Mouse (Mus musculus) stomach, embryonic 14.5 days (tissue): ENCODE measurements at regions not wholly inside any gene's neighbourhood (a gene's known extent, or its start where the extent isn't known, plus 50 kb on each side); places are given as distances from the start of the nearest gene placed in this dataset.
A peak's percentile ranks its signal among the peaks of the same experiment; 100 is the strongest.

ENCODE experiments used
- ATAC-seq: fragments of 200-750 bp; cut with Nextera tagmentation; 2 replicates; pipeline ENCODE4 v1.8.0; 2017; ENCODE audit warnings: low read depth, moderate TSS enrichment; ENCODE audit not compliant: insufficient number of reproducible peaks, insufficient read depth, low FRiP score
- H3K27ac ChIP-seq: fragments of 300-500 bp; sonication (generic); 2 replicates; pipeline ENCODE4 v1.5.1; 2014; ENCODE audit warnings: mild to moderate bottlenecking, low read length, moderate library complexity, mixed read lengths
- H3K27me3 ChIP-seq: fragments of 300-500 bp; sonication (generic); 2 replicates; pipeline ENCODE4 v1.6.1; 2014; ENCODE audit warnings: low read length, control low read depth, mixed read lengths; ENCODE audit not compliant: control insufficient read depth, insufficient read depth
- H3K36me3 ChIP-seq: fragments of 300-500 bp; sonication (generic); 2 replicates; pipeline ENCODE4 v1.6.1; 2014; ENCODE audit warnings: mild to moderate bottlenecking, control low read depth, low read length, moderate library complexity, mixed read lengths; ENCODE audit not compliant: control insufficient read depth, insufficient read depth
- H3K4me1 ChIP-seq: fragments of 300-500 bp; sonication (generic); 2 replicates; pipeline ENCODE4 v1.6.1; 2014; ENCODE audit warnings: low read length, control low read depth, mixed read lengths; ENCODE audit not compliant: control insufficient read depth, insufficient read depth
- H3K4me2 ChIP-seq: fragments of 300-500 bp; sonication (generic); replicated peaks from 2 replicates; pipeline ENCODE4 v1.6.1; 2014; ENCODE audit warnings: low read depth, low read length, control low read depth
- H3K4me3 ChIP-seq: fragments of 300-500 bp; sonication (generic); 2 replicates; pipeline ENCODE4 v1.5.1; 2014; ENCODE audit warnings: low read depth, low read length, control low read depth
- H3K9ac ChIP-seq: fragments of 300-500 bp; sonication (generic); replicated peaks from 2 replicates; pipeline ENCODE4 v1.6.1; 2014; ENCODE audit warnings: low read depth, mild to moderate bottlenecking, control low read depth, low read length, moderate library complexity, mixed read lengths
- H3K9me3 ChIP-seq: fragments of 300-500 bp; sonication (generic); 2 replicates; pipeline ENCODE4 v1.6.1; 2016; ENCODE audit warnings: low read depth, low read length, control low read depth; ENCODE audit not compliant: control insufficient read depth
- WGBS: fragments of 180-500 bp; shearing (Covaris S2); extraction: QIAGEN DNeasy Blood & Tissue Kit; methylation state at CpG from one replicate; pipeline ENCODE4 v1.1.7; 2014; 5-methylcytosine and 5-hydroxymethylcytosine counted together

- H3K27ac ChIP-seq = no peak overlapping the region
- 50% methylated on average over 4 of the region's 4 CpGs for WGBS
- H3K36me3 ChIP-seq = no peaks in the 10 kb centered on the region
- no peak overlapping the region for H3K4me3 ChIP-seq
- H3K4me1 ChIP-seq = no peaks in the 10 kb centered on the region
- no peaks in the 10 kb centered on the region for H3K9me3 ChIP-seq
- H3K27me3 ChIP-seq = no peaks in the 10 kb centered on the region
- ATAC-seq = no peak
- H3K9ac ChIP-seq = no peak overlapping the region
- H3K4me2 ChIP-seq = no peak overlapping the region
Measured at GRCm38 (mm10) chr8:64397876-64398275, 191.8 kb upstream of the Tll1 start.

GRCm38 (mm10) chr8:64395816-64396215 lies 189.7 kb upstream of the Tll1 start:
- WGBS = 76% methylated on average over 5 of the region's 5 CpGs
- Histone ChIP-seq H3K4me3 (no peak overlapping the region), H3K4me1 (no peaks in the 10 kb centered on the region), H3K9me3 (no peaks in the 10 kb centered on the region), H3K9ac (no peak overlapping the region), H3K36me3 (no peaks in the 10 kb centered on the region), H3K27ac (no peak overlapping the region), H3K4me2 (no peak overlapping the region), H3K27me3 (no peaks in the 10 kb centered on the region)
- no peak for ATAC-seq

- no peak overlapping the region for H3K4me3 ChIP-seq
- ATAC-seq = no peak
- no peaks in the 10 kb centered on the region for H3K36me3 ChIP-seq
- WGBS = 74% methylated on average over 5 of the region's 5 CpGs
- H3K27ac ChIP-seq = no peak overlapping the region
- H3K4me2 ChIP-seq = no peak overlapping the region
- H3K4me1 ChIP-seq = no peaks in the 10 kb centered on the region
- H3K9ac ChIP-seq = no peak overlapping the region
- no peaks in the 10 kb centered on the region for H3K27me3 ChIP-seq
- H3K9me3 ChIP-seq = no peaks in the 10 kb centered on the region
Measured at GRCm38 (mm10) chr8:64389488-64389887, 183.4 kb upstream of the Tll1 start.

GRCm38 (mm10) chr8:64388299-64388698 lies 182.2 kb upstream of the Tll1 start:
- no peaks in the 10 kb centered on the region for H3K27me3 ChIP-seq
- no peak overlapping the region for H3K9ac ChIP-seq
- H3K27ac ChIP-seq = no peak overlapping the region
- 92% methylated on average over 2 of the region's 2 CpGs for WGBS
- no peaks in the 10 kb centered on the region for H3K9me3 ChIP-seq
- no peaks in the 10 kb centered on the region for H3K4me1 ChIP-seq
- no peaks in the 10 kb centered on the region for H3K36me3 ChIP-seq
- H3K4me2 ChIP-seq = no peak overlapping the region
- ATAC-seq = no peak
- H3K4me3 ChIP-seq = no peak overlapping the region

- ATAC-seq = no peak
- 41% methylated on average over 9 of the region's 9 CpGs for WGBS
Measured at GRCm38 (mm10) chr8:64379732-64380349, 173.8 kb upstream of the Tll1 start.

GRCm38 (mm10) chr8:64377830-64378229 lies 171.8 kb upstream of the Tll1 start:
- Histone ChIP-seq H3K4me2 (no peak overlapping the region), H3K9me3 (no peaks in the 10 kb centered on the region), H3K9ac (no peak overlapping the region), H3K36me3 (no peaks in the 10 kb centered on the region), H3K27me3 (no peaks in the 10 kb centered on the region), H3K27ac (no peak overlapping the region), H3K4me3 (no peak overlapping the region), H3K4me1 (no peaks in the 10 kb centered on the region)
- no peak for ATAC-seq
- 68% methylated on average over 2 of the region's 2 CpGs for WGBS

More at GRCm38 (mm10) chr8:64379732-64380349, 173.8 kb upstream of the Tll1 start:
- Histone ChIP-seq H3K9me3 (no peaks in the 10 kb centered on the region), H3K36me3 (no peaks in the 10 kb centered on the region), H3K27me3 (no peaks in the 10 kb centered on the region), H3K4me2 (no peak overlapping the region), H3K9ac (no peak overlapping the region), H3K4me3 (no peak overlapping the region), H3K4me1 (no peaks in the 10 kb centered on the region), H3K27ac (no peak overlapping the region)

GRCm38 (mm10) chr8:64375509-64375908 lies 169.4 kb upstream of the Tll1 start:
- WGBS = 74% methylated on average over 4 of the region's 4 CpGs
- Histone ChIP-seq H3K4me2 (no peak overlapping the region), H3K36me3 (no peaks in the 10 kb centered on the region)

GRCm38 (mm10) chr8:64374980-64375379 lies 168.9 kb upstream of the Tll1 start:
- ATAC-seq = no peak
- H3K4me2 ChIP-seq = no peak overlapping the region
- H3K27ac ChIP-seq = no peak overlapping the region
- peaks cover 3% of the 10 kb centered on the region; the same call in 1 of the 2 replicates for H3K4me1 ChIP-seq
- H3K36me3 ChIP-seq = no peaks in the 10 kb centered on the region
- H3K9me3 ChIP-seq = no peaks in the 10 kb centered on the region
- no peaks in the 10 kb centered on the region for H3K27me3 ChIP-seq
- H3K9ac ChIP-seq = no peak overlapping the region
- no peak overlapping the region for H3K4me3 ChIP-seq
- 43% methylated on average over 5 of the region's 5 CpGs for WGBS

More at GRCm38 (mm10) chr8:64375509-64375908, 169.4 kb upstream of the Tll1 start:
- Histone ChIP-seq H3K9ac (no peak overlapping the region), H3K27ac (no peak overlapping the region), H3K27me3 (no peaks in the 10 kb centered on the region), H3K4me3 (no peak overlapping the region), H3K4me1 (no peaks in the 10 kb centered on the region), H3K9me3 (no peaks in the 10 kb centered on the region)
- no peak for ATAC-seq

- Histone ChIP-seq H3K4me1 (peaks cover 5% of the 10 kb centered on the region; the same call in 1 of the 2 replicates), H3K36me3 (no peaks in the 10 kb centered on the region), H3K27ac (no peak overlapping the region), H3K9me3 (no peaks in the 10 kb centered on the region), H3K27me3 (no peaks in the 10 kb centered on the region), H3K9ac (no peak overlapping the region), H3K4me3 (no peak overlapping the region), H3K4me2 (no peak overlapping the region)
- 5% methylated on average over 6 of the region's 6 CpGs for WGBS
- peak; percentile 40; the same call in 1 of the 2 replicates for ATAC-seq
Measured at GRCm38 (mm10) chr8:64369973-64370372, 163.9 kb upstream of the Tll1 start.
